Mouse (Mus musculus) layer of hippocampus, adult 8-10 months (tissue): ENCODE measurements around the gene Glrx5. TPM values are rescaled to one million over a fixed set of nuclear protein-coding genes. Genes with fewer than 3 reads are reported as not detected.

Experiments used
- DNase-seq, 2 experiments: peaks; one replicate each; pipeline ENCODE4 v3.0.0; 2022; ENCODE audit warnings: low spot score in 2 of 2
- total RNA-seq, 4 experiments: library from RNA; stranded (reverse); gene quantifications; 2 replicates each; pipeline ENCODE4 v1.2.4; 2022

Glrx5 gene
- total RNA-seq, 4 experiments from 2014 or later: 41.0 to 46.7 (median 42.8) TPM

- DNase-seq: no peak
Observed at GRCm38 (mm10) chr12:105004956-105005714, 27.4 kb upstream of the Glrx5 start.

- no peak for DNase-seq
Observed at GRCm38 (mm10) chr12:105005715-105005972, 26.8 kb upstream of the Glrx5 start.

- no peak for DNase-seq
Observed at GRCm38 (mm10) chr12:105008150-105008549, 24.3 kb upstream of the Glrx5 start.

- no peak for DNase-seq
Observed at GRCm38 (mm10) chr12:105008752-105009178, 23.7 kb upstream of the Glrx5 start.

- peak in 1 of 2 experiments; percentile 56 for DNase-seq
Observed at GRCm38 (mm10) chr12:105009370-105010212, 22.9 kb upstream of the Glrx5 start, which contains the start of gene Syne3. TSS of gene Syne3 (minus strand) at chr12:105009809.

- DNase-seq: no peak
Observed at GRCm38 (mm10) chr12:105010213-105010790, 22.2 kb upstream of the Glrx5 start.

GRCm38 (mm10) chr12:105011589-105011988 is 20.9 kb upstream of the Glrx5 start:
- no peak for DNase-seq

- DNase-seq: no peak
Observed at GRCm38 (mm10) chr12:105012314-105012713, 20.2 kb upstream of the Glrx5 start.

GRCm38 (mm10) chr12:105013065-105013464 is 19.4 kb upstream of the Glrx5 start:
- DNase-seq: no peak

GRCm38 (mm10) chr12:105016199-105016598 is 16.3 kb upstream of the Glrx5 start:
- DNase-seq: peak in 1 of 2 experiments; percentile 52

- no peak for DNase-seq
Observed at GRCm38 (mm10) chr12:105016639-105017038, 15.8 kb upstream of the Glrx5 start.

GRCm38 (mm10) chr12:105019359-105020219 is 12.9 kb upstream of the Glrx5 start:
- no peak for DNase-seq

- DNase-seq: no peak
Observed at GRCm38 (mm10) chr12:105021441-105022069, 10.9 kb upstream of the Glrx5 start.

- no peak for DNase-seq
Observed at GRCm38 (mm10) chr12:105022141-105022540, 10.3 kb upstream of the Glrx5 start.

GRCm38 (mm10) chr12:105022776-105023175 is 9.7 kb upstream of the Glrx5 start:
- DNase-seq: no peak

GRCm38 (mm10) chr12:105025271-105025946 is 7.1 kb upstream of the Glrx5 start:
- peak; percentile 48 to 82 for DNase-seq

GRCm38 (mm10) chr12:105025947-105026586 is 6.4 kb upstream of the Glrx5 start:
- DNase-seq: no peak

- DNase-seq: peak in 1 of 2 experiments; percentile 71
Observed at GRCm38 (mm10) chr12:105027323-105027991, 5.0 kb upstream of the Glrx5 start.

- no peak for DNase-seq
Observed at GRCm38 (mm10) chr12:105029890-105030289, 2.6 kb upstream of the Glrx5 start.
